Mouse (Mus musculus): Measurements from ENCODE around the gene D430041D05Rik. TPM values are rescaled to one million over a fixed set of nuclear protein-coding genes. Genes with fewer than 3 reads are reported as not detected.

D430041D05Rik gene
- polyA plus RNA-seq, 1 experiment from 2014 or later: 0.05 TPM

GRCm38 (mm10) chr2:104191723-104192122 is 219.1 kb downstream of the D430041D05Rik start:
- ATAC-seq (ENCODE audit: insufficient number of reproducible peaks, insufficient read depth, low FRiP score, low read depth): no peak
- Histone ChIP-seq H3K27me3 (ENCODE audit: control insufficient read depth, insufficient read depth, low read length) (no peaks in the 10 kb centered on the region), H3K36me3 (ENCODE audit: control insufficient read depth, insufficient read depth, low read length) (no peaks in the 10 kb centered on the region), H3K4me2 (ENCODE audit: low read length) (no peak overlapping the region), H3K9me3 (ENCODE audit: control insufficient read depth, low read length) (no peaks in the 10 kb centered on the region), H3K9ac (ENCODE audit: low read length) (no peak overlapping the region), H3K4me3 (ENCODE audit: control insufficient read depth in 1 of 2, insufficient read depth in 1 of 2, low read depth in 1 of 2, low read length in 2 of 2) (no peak overlapping the region), H3K4me1 (ENCODE audit: control insufficient read depth in 2 of 2, insufficient read depth in 2 of 2, low read length in 2 of 2) (no peaks in the 10 kb centered on the region), H3K27ac (replicated peaks in 1 of 2; ENCODE audit: control insufficient read depth in 1 of 2, insufficient read depth in 1 of 2, low read depth in 2 of 2, low read length in 2 of 2) (no peak overlapping the region)
- WGBS: 55% methylated on average over 2 of the region's 2 CpGs

- peaks cover 0 to 9% of the 10 kb centered on the region in 2 experiments; a peak in 2 of 4 replicates for H3K4me1 ChIP-seq (ENCODE audit: control insufficient read depth in 2 of 2, insufficient read depth in 2 of 2, low read length in 2 of 2)
- H3K36me3 ChIP-seq (ENCODE audit: control insufficient read depth, insufficient read depth, low read length): no peaks in the 10 kb centered on the region
- H3K4me2 ChIP-seq (ENCODE audit: low read length): no peak overlapping the region
- no peak overlapping the region for H3K9ac ChIP-seq (ENCODE audit: low read length)
- H3K27ac ChIP-seq (replicated peaks in 1 of 2; ENCODE audit: control insufficient read depth in 1 of 2, insufficient read depth in 1 of 2, low read depth in 2 of 2, low read length in 2 of 2): no peak overlapping the region
- 60% methylated on average over 2 of the region's 2 CpGs for WGBS
- ATAC-seq (ENCODE audit: insufficient number of reproducible peaks, insufficient read depth, low FRiP score, low read depth): no peak
- no peaks in the 10 kb centered on the region for H3K27me3 ChIP-seq (ENCODE audit: control insufficient read depth, insufficient read depth, low read length)
- H3K4me3 ChIP-seq (ENCODE audit: control insufficient read depth in 1 of 2, insufficient read depth in 1 of 2, low read depth in 1 of 2, low read length in 2 of 2): no peak overlapping the region
- no peaks in the 10 kb centered on the region for H3K9me3 ChIP-seq (ENCODE audit: control insufficient read depth, low read length)
Measured at GRCm38 (mm10) chr2:104188859-104189258, 222.0 kb downstream of the D430041D05Rik start.

- 63% methylated on average over 3 of the region's 3 CpGs for WGBS
- ATAC-seq (ENCODE audit: insufficient number of reproducible peaks, insufficient read depth, low FRiP score, low read depth): no peak
- H3K27ac ChIP-seq (replicated peaks in 1 of 2; ENCODE audit: control insufficient read depth in 1 of 2, insufficient read depth in 1 of 2, low read depth in 2 of 2, low read length in 2 of 2): no peak overlapping the region
Measured at GRCm38 (mm10) chr2:104187073-104187472, 223.7 kb downstream of the D430041D05Rik start.

GRCm38 (mm10) chr2:104185616-104186015 is 225.2 kb downstream of the D430041D05Rik start:
- Histone ChIP-seq H3K4me1 (ENCODE audit: control insufficient read depth in 2 of 2, insufficient read depth in 2 of 2, low read length in 2 of 2) (peaks cover 0 to 9% of the 10 kb centered on the region in 2 experiments; a peak in 2 of 4 replicates), H3K4me3 (ENCODE audit: control insufficient read depth in 1 of 2, insufficient read depth in 1 of 2, low read depth in 1 of 2, low read length in 2 of 2) (no peak overlapping the region), H3K27me3 (ENCODE audit: control insufficient read depth, insufficient read depth, low read length) (no peaks in the 10 kb centered on the region), H3K27ac (replicated peaks in 1 of 2; ENCODE audit: control insufficient read depth in 1 of 2, insufficient read depth in 1 of 2, low read depth in 2 of 2, low read length in 2 of 2) (no peak overlapping the region), H3K9me3 (ENCODE audit: control insufficient read depth, low read length) (no peaks in the 10 kb centered on the region), H3K4me2 (ENCODE audit: low read length) (no peak overlapping the region), H3K36me3 (ENCODE audit: control insufficient read depth, insufficient read depth, low read length) (no peaks in the 10 kb centered on the region), H3K9ac (ENCODE audit: low read length) (no peak overlapping the region)
- WGBS: 82% methylated on average over 5 of the region's 5 CpGs
- ATAC-seq (ENCODE audit: insufficient number of reproducible peaks, insufficient read depth, low FRiP score, low read depth): no peak

More at GRCm38 (mm10) chr2:104187073-104187472, 223.7 kb downstream of the D430041D05Rik start:
- no peak overlapping the region for H3K9ac ChIP-seq (ENCODE audit: low read length)
- H3K4me3 ChIP-seq (ENCODE audit: control insufficient read depth in 1 of 2, insufficient read depth in 1 of 2, low read depth in 1 of 2, low read length in 2 of 2): no peak overlapping the region
- peaks cover 0 to 9% of the 10 kb centered on the region in 2 experiments; a peak in 2 of 4 replicates for H3K4me1 ChIP-seq (ENCODE audit: control insufficient read depth in 2 of 2, insufficient read depth in 2 of 2, low read length in 2 of 2)
- H3K27me3 ChIP-seq (ENCODE audit: control insufficient read depth, insufficient read depth, low read length): no peaks in the 10 kb centered on the region
- H3K9me3 ChIP-seq (ENCODE audit: control insufficient read depth, low read length): no peaks in the 10 kb centered on the region
- no peaks in the 10 kb centered on the region for H3K36me3 ChIP-seq (ENCODE audit: control insufficient read depth, insufficient read depth, low read length)
- no peak overlapping the region for H3K4me2 ChIP-seq (ENCODE audit: low read length)

- no peaks in the 10 kb centered on the region for H3K36me3 ChIP-seq (ENCODE audit: control insufficient read depth, insufficient read depth, low read length)
- H3K4me3 ChIP-seq (ENCODE audit: control insufficient read depth in 1 of 2, insufficient read depth in 1 of 2, low read depth in 1 of 2, low read length in 2 of 2): no peak overlapping the region
- ATAC-seq (ENCODE audit: insufficient number of reproducible peaks, insufficient read depth, low FRiP score, low read depth): no peak
- no peak overlapping the region for H3K9ac ChIP-seq (ENCODE audit: low read length)
- no peak overlapping the region for H3K27ac ChIP-seq (replicated peaks in 1 of 2; ENCODE audit: control insufficient read depth in 1 of 2, insufficient read depth in 1 of 2, low read depth in 2 of 2, low read length in 2 of 2)
- no peak overlapping the region for H3K4me2 ChIP-seq (ENCODE audit: low read length)
- WGBS: 9% methylated on average over 4 of the region's 4 CpGs
- no peaks in the 10 kb centered on the region for H3K27me3 ChIP-seq (ENCODE audit: control insufficient read depth, insufficient read depth, low read length)
- H3K9me3 ChIP-seq (ENCODE audit: control insufficient read depth, low read length): no peaks in the 10 kb centered on the region
- H3K4me1 ChIP-seq (ENCODE audit: control insufficient read depth in 2 of 2, insufficient read depth in 2 of 2, low read length in 2 of 2): peaks cover 0 to 9% of the 10 kb centered on the region in 2 experiments; a peak in 2 of 4 replicates
Measured at GRCm38 (mm10) chr2:104184296-104184695, 226.5 kb downstream of the D430041D05Rik start.

GRCm38 (mm10) chr2:104183246-104183845 is 227.5 kb downstream of the D430041D05Rik start:
- no peaks in the 10 kb centered on the region for H3K36me3 ChIP-seq (ENCODE audit: control insufficient read depth, insufficient read depth, low read length)
- no peaks in the 10 kb centered on the region for H3K9me3 ChIP-seq (ENCODE audit: control insufficient read depth, low read length)
- no peaks in the 10 kb centered on the region for H3K27me3 ChIP-seq (ENCODE audit: control insufficient read depth, insufficient read depth, low read length)
- no peak overlapping the region for H3K4me2 ChIP-seq (ENCODE audit: low read length)
- no peak overlapping the region for H3K9ac ChIP-seq (ENCODE audit: low read length)
- ATAC-seq (ENCODE audit: insufficient number of reproducible peaks, insufficient read depth, low FRiP score, low read depth): no peak
- no peak overlapping the region for H3K4me3 ChIP-seq (ENCODE audit: control insufficient read depth in 1 of 2, insufficient read depth in 1 of 2, low read depth in 1 of 2, low read length in 2 of 2)
- peaks cover 0 to 9% of the 10 kb centered on the region in 2 experiments; a peak in 2 of 4 replicates for H3K4me1 ChIP-seq (ENCODE audit: control insufficient read depth in 2 of 2, insufficient read depth in 2 of 2, low read length in 2 of 2)
- WGBS: 56% methylated on average over 5 of the region's 5 CpGs
- no peak overlapping the region for H3K27ac ChIP-seq (replicated peaks in 1 of 2; ENCODE audit: control insufficient read depth in 1 of 2, insufficient read depth in 1 of 2, low read depth in 2 of 2, low read length in 2 of 2)

GRCm38 (mm10) chr2:104179636-104180035 is 231.2 kb downstream of the D430041D05Rik start:
- no peak for ATAC-seq (ENCODE audit: insufficient number of reproducible peaks, insufficient read depth, low FRiP score, low read depth)
- Histone ChIP-seq H3K9me3 (ENCODE audit: control insufficient read depth, low read length) (no peaks in the 10 kb centered on the region), H3K36me3 (ENCODE audit: control insufficient read depth, insufficient read depth, low read length) (no peaks in the 10 kb centered on the region), H3K9ac (ENCODE audit: low read length) (no peak overlapping the region), H3K4me2 (ENCODE audit: low read length) (no peak overlapping the region), H3K4me1 (ENCODE audit: control insufficient read depth in 2 of 2, insufficient read depth in 2 of 2, low read length in 2 of 2) (peaks cover 22 to 25% of the 10 kb centered on the region in 2 experiments), H3K27ac (replicated peaks in 1 of 2; ENCODE audit: control insufficient read depth in 1 of 2, insufficient read depth in 1 of 2, low read depth in 2 of 2, low read length in 2 of 2) (no peak overlapping the region), H3K27me3 (ENCODE audit: control insufficient read depth, insufficient read depth, low read length) (no peaks in the 10 kb centered on the region), H3K4me3 (ENCODE audit: control insufficient read depth in 1 of 2, insufficient read depth in 1 of 2, low read depth in 1 of 2, low read length in 2 of 2) (no peak overlapping the region)
- WGBS: 61% methylated on average over 8 of the region's 8 CpGs

- no peak overlapping the region for H3K4me2 ChIP-seq (ENCODE audit: low read length)
- WGBS: 71% methylated on average over 4 of the region's 4 CpGs
- H3K9me3 ChIP-seq (ENCODE audit: control insufficient read depth, low read length): no peaks in the 10 kb centered on the region
- H3K9ac ChIP-seq (ENCODE audit: low read length): no peak overlapping the region
- H3K27ac ChIP-seq (replicated peaks in 1 of 2; ENCODE audit: control insufficient read depth in 1 of 2, insufficient read depth in 1 of 2, low read depth in 2 of 2, low read length in 2 of 2): no peak overlapping the region
- H3K27me3 ChIP-seq (ENCODE audit: control insufficient read depth, insufficient read depth, low read length): no peaks in the 10 kb centered on the region
- H3K36me3 ChIP-seq (ENCODE audit: control insufficient read depth, insufficient read depth, low read length): no peaks in the 10 kb centered on the region
- no peak overlapping the region for H3K4me3 ChIP-seq (ENCODE audit: control insufficient read depth in 1 of 2, insufficient read depth in 1 of 2, low read depth in 1 of 2, low read length in 2 of 2)
- no peak for ATAC-seq (ENCODE audit: insufficient number of reproducible peaks, insufficient read depth, low FRiP score, low read depth)
- peaks cover 20 to 22% of the 10 kb centered on the region in 2 experiments for H3K4me1 ChIP-seq (ENCODE audit: control insufficient read depth in 2 of 2, insufficient read depth in 2 of 2, low read length in 2 of 2)
Measured at GRCm38 (mm10) chr2:104178251-104178650, 232.6 kb downstream of the D430041D05Rik start.

Measured in heart, embryonic 14.5 days (tissue).